Mouse (Mus musculus) Muller cell, postnatal 12 days (primary cell): ENCODE measurements around the gene Zfp367.

Source experiments
- DNase-seq: peaks from one replicate; pipeline ENCODE4 v3.0.0-alpha.2; 2015; ENCODE audit errors: inconsistent ontology term

Zfp367 gene

DNA sequence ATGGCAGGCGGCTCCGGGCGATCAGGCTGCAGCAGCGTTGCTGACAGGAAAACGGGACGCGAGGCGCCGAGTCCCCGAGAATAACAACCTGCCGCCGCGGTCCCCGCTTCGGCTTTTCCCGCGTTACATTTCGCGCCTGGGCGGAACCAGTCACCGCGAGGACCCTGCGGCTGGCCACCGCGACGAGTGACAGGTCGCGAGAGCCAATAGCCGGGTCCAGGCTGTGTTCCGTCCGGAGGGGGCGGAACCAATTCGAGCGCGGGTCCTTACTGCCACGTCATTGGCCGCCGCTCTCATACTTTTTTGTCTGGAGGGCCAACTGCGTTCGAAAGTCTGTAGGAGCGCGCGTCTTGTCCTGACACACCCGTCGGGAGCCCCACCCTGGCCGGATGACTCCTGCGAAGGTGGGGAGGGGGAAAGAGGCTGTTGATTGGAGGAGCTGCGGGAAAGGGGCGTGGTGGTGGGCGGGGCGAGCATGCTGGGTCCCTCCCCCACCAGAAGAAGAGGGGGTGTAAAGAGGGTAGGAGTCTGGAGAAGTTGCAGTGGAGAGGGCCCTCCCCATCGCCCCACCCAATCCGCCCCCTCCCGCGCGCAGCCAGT is at the start of gene Zfp367:
TSS of gene Zfp367 (minus strand) at position 120 of the 600 bp plus-strand sequence.
- DNase-seq, result peak; percentile 100

DNA sequence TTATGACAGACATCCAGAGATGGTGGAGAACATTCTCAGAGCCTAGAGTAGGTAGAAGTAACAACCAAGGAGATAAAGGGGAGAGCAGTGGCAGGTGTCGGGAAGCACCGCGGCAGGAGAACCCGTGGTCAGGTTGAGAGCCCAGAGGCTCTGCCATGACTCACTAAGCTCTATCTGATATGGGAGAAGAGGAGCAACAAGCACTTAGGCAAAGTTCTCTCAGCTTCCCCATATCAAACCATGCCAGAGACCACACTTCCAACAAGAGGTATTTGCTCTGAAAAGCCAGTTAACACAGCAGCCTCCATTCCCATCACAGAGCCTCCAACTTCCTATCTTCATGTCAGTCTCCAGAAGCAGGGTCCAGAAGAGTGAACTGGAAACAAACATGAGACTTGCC is 47.9 kb upstream of the Zfp367 start:
- no peak for DNase-seq

DNA sequence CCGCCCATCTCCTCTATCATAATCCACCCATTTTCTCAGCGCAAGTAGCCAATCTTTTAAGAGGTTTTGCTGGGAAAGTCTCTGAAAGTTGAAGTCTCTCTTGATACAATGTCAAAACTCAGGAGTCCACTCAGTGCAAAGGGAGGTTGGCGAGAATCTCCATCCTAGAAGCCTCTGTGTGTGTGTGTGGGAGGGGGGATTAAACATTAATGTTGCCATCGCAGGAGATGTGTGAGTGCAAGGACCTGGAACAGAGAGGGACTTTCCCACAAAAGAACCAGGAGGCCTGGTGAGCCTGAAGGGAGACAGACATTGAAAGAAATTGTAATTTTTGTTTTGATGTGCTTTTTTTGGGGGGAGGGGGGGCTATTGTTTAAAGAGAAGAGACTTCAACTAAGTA is 45.3 kb upstream of the Zfp367 start:
- no peak for DNase-seq

DNA sequence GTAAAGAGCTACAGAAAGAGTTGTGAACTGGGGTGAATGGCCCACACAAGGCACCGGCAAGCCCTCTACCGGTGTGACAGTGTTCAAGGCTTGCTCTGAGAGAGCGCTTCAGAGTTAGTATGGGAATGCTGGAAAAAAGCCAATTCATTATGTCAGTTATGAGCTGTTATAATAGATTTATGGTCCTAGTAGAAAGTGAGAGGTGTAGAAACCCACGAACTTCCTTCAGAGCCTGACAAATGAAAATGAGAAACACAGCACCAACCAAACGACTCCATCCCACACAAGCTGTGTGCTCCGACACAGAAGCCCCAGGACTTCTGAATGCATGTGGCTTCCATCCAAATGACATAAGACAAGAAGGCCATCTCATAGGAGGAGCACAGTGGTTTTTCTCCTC is 44.9 kb upstream of the Zfp367 start:
- no peak for DNase-seq

DNA sequence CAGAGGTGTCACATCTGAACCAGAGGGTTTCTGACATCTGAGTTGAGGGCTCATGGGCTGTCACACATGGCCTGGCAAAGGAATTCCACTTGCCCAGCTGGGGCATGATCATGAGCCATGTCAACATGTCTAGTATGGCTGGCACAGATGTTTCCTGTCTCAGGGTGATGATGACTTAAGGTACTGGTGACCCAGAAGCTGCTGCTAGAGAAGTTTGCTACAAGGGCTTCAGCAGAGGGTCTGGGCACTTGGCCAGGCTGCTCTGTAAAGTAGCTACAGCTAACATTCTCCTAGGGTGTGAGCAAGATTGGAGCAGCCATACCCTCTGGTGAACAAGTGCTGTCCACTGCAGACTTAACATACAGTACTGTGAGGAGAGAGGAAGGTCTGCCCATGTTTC is 34.1 kb upstream of the Zfp367 start:
- DNase-seq, result no peak

DNA sequence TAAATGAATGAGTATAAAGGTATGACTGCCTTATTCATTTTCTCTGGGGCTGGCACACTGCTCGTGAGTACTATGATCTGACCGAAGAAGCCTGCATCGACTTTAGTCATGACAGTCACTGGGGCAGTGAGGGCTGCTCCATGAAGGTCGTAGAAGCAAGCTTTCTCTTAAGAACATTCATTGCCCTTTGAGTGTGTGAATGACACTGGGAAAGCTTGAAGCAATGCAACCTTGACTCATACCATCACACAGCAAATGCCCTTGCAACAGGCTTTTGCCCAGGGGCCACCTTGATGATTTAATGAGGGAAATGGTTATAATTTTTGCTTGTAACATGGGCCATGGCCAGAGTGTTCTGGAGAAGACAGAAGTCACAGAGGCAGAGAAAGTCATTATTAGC is 33.5 kb upstream of the Zfp367 start:
- no peak for DNase-seq

DNA sequence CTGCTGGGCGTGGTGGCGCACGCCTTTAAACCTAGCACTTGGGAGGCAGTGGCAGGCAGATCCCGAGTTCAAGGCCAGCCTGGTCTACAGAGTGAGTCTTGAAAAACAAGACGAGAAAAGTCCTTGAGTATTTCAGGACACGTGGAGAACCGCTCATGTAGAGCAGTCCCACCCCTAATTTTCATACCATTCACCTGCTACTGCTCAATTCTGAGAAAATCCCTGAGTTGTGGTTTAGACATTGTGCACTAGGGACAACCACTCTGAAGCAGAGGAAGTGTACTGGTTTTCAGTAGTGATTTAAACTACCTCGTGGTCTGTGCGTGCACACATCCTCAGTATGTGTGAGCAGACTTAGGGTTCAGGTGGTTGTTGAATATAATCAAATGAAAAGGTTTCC is 32.6 kb upstream of the Zfp367 start:
- DNase-seq, result no peak

DNA sequence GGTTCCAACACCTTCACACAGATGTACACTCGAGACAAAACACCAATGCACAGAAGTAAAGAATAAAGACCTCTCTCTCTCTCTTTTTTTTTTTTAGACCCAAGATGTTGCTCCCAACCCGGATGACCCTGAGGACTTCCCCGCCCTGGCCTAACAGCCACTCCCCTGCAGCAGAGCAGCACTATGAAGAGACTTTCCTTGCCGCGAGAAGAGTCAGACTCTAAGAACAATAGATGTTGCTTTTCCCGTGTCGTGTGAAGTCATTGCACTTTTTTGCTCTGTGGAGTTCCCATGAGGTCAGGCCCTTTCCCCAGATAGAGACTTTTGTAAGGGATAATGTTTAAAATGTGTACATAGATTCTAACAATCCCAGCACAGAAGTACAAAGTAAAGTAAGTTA is 32.2 kb upstream of the Zfp367 start:
- DNase-seq, result no peak

DNA sequence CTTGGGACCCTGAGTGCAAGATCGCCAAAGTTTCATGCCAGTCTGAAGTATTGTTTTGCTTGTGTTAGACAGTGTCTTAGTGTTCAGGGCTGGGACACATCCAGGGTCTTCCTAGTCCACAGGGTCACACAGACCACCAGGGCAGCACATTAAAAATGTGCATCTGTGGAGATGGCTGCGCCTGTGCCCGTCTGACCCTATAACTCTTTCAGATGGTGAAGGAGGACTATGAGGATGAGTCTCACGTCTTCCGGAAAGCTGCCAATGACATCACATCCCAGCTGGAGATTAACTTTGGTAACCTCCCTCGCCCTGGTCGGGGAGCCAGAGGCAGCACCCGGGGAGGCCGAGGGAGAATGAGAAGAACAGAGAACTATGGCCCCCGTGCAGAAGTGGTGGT is 31.4 kb upstream of the Zfp367 start:
- no peak for DNase-seq

DNA sequence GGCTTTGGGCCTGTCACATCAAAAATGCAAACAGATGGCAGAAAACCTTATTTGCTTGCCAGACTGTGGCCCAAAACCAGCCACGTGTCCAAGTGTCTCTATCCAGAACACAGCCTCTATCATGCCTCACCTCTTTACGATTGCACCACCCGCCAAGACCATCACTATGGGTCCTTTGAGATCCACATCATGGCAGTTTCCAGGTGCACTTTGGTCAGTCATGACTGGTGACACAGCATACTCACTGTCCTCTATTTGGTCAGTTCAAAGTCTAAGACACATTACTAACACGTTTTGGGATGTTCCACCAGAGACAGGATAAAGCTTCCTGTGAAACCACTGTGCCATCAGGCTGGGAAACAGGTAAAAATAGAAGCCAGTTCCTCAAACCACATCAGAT is 30.6 kb upstream of the Zfp367 start:
- DNase-seq, result no peak

DNA sequence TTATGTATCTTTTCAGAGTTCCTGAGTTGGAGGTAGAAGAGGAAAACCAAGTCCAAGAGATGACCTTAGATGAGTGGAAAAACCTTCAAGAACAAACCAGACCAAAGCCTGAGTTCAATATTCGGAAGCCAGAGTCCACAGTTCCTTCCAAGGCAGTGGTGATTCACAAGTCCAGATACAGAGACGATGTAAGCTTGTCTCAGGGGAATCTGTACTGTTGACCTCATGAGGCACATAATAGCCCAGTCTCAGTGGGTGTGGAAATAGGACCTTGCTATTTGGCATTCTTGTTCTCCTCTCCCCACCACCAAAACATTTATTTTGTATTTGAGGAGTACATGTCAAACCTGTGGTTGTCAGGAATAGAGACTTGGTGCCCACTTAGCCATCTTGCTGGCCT is 29.1 kb upstream of the Zfp367 start:
- DNase-seq, result no peak

DNA sequence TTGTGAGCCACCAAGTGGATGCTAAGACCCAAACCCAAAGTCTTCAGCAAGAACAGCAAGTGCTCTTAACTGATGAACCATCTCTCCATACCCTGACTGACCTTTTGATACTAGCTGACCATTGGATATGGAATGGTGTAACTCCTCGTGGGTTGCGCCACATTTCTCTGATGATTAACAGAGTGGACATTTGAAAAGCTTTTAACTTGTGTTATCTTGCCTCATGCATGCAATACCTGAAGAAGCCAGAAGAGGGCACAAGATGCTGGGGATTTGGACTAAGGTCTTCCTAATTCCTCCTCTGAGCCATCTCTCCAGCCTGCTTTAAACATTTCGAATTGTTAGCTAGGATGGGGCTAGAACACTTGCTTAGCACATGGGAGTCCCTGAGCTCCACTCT is 27.9 kb upstream of the Zfp367 start:
- DNase-seq, result peak; percentile 49

DNA sequence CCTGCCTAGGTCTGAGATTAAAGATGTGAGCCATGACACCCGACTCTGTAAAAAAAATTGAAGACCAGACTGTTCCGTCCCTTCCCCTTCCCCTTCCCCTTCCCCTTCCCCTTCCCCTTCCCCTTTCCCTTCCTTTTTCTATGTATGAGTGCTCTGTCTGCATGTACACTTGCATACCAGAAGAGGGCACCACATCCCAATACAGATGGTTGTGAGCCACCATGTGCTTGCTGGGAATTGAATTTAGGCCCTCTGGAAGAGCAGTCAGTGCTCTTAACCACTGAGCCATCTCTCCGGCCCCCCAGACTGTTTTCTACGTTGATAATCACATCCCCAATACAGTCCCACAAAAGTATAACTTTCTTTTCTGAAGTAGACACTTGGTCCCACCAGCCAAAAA is 27.3 kb upstream of the Zfp367 start:
- no peak for DNase-seq

DNA sequence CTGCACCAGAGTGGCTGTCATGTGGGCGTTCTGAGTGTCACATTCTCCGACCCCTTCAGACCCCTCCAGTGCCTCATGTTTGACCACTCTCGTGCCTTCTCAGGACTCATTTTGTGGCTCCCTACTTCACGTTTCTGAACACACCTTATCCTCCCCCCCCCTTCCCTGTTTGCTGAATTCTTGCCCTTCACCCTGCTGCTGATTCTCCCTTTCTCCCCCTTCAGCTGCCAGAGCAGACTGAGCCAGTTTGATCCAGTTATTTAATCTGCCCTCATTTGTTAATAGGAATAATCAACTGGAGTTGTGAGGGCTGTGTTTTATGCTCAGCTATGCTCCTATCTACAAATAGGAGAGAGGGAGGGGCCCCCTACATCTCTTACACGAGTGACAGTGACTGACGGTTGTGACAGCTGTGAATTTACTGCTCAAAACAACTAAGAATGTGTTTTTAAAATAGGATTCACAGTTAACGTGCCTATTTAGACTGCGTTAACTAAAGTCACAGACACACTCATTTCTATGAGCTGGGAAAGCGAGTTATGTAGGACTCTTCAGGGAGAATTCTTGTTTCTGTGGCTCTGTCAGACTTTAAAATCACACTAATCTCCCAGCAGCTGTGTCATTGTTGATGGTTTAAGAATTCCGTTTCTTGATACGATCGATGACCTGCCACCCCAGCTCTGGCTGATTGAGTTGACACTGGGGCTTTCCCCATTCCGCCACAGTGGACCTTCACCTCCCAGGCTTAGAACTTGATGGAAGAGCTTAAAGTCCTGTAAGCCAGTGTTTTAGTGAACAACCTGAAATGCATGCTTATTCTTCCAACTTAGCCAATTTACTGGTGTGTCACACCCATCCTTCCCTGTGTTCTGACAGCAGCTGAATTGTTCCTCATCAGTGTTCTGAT is 26.0 kb upstream of the Zfp367 start:
- DNase-seq, result no peak

DNA sequence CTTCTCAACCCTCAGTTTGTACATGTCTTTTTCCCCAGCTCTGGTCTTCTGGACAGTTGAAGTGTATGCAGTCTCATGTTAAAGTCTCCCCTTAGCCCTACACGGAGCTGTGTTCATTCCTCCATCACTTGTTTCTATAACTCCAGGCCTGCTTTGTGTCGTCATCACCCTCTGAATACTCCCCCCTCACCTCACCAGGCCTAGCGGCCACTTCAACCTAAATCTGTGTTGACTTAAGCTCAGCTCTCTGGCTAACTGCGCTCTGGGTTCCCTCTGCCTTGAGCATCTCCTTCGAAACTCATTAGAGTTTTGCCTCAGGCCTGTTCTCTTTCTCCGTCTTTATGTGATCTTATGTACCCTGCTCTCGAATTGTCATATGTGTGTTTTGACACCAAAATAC is 25.0 kb upstream of the Zfp367 start:
- DNase-seq, result no peak

DNA sequence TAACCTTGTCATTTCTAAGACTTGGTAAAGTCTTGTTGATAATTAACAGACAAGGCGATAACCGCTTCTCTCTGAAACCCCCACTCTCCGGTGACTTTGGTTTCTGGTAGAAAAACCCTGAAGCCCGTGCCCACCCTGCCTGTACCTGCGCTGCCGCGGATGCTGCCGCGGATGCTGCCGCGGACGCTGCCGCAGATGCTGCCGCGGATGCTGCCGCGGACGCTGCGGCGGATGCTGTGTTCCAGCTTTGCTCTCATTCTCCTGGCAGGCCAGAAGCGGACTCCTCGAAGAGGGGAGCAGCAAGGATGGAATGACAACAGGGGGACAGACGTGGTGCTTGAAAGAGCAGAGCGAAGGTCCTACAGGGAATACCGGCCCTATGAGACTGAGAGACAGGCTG is 16.7 kb upstream of the Zfp367 start:
- no peak for DNase-seq

DNA sequence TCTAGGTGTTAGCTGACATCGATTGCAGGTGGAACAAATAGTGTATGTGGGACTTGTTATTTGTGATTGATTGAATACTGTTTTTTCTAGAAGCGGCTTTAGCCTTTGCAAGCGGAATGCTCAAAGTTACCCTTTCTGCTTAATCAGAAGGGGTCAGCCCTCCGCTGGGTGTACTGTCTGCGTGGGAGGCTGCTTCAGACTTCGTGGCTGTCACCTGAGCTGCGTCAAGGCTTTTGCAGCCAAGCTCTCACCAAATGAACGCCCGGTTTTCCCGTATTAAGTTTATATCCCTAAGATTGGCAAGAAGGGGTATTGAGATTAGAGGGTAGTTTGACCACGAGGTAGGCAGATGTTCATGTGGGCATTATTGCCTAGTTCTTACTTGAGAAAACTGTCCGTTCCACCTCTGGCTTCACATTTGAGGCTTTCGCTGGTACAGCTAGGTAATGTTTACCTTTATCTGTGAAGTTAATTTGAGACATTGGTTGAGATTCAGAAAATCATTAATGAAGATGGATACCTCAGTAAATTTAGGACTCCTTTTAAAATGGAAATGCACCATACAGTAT is 10.2 kb upstream of the Zfp367 start:
- no peak for DNase-seq

DNA sequence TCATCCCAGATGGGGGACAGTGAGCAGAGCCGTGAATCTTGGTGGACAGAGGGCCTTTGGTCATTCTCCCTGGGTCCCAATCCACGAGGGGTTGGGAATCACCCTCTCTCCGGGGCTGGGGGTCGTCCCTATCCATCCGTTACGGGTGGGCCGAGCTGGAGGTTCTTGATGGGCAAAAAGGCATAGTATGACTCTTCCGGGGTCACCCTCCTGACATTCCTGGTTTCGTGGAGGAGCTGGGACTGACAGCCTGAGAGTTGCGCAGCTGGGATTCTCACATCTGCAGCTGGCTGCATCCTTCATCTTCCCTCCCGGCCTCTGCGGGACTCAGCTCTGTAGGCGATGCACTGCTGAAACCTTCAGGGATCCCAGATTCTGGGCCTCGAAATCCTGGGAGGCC is 9.6 kb upstream of the Zfp367 start:
- no peak for DNase-seq

DNA sequence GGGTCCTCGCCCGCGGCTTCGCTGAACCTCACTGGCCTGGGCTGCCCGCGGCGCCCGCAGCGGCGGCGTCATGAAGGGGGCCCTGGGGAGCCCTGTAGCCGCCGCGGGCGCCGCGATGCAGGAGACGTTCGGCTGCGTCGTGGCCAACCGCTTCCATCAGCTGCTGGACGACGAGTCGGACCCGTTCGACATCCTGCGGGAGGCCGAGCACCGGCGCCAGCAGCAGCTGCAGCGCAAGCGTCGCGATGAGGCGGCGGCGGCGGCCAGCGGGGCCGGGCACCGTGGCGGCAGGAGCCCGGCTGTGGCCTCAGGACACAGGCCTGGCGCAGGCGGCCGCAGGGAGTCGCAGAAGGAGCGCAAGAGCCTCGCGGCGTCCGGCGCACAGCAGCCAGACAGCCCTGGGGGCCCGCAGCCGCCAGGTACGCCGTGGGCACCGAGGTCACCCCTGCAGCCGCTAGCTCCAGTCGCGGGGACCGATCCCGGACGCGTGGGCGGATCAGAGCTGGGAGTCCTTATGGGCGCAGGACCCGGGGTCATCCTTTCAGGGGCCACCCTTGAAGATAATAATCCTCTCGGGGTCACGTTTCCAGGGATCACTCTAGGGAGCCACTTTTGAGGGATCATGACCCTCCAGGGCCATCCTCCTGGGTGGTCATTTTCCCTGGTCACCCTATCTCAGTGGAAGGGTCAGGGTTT is 9.1 kb upstream of the Zfp367 start:
- DNase-seq, result no peak

DNA sequence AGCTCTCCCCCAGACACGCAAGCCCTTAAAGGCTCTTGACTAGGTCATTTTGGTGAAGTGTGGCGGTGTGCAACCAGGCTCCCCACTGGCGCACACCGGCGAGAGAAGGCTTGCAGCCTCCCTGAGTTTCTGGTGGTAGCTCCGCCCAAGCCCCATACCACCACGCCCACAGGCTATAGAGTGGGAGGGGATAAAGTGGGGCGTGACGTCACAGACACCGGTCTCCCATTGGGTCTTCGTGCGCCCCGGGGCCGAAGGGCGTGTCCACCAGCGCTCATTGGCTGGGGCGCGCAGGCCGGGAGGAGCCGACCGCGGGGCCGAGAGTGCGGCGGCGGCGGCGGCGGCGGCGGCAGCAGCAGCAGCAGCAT is 8.5 kb upstream of the Zfp367 start, which contains the start of gene Habp4:
TSS of gene Habp4 (plus strand) at position 277 of the 368 bp plus-strand sequence.
- DNase-seq, result peak; percentile 99

DNA sequence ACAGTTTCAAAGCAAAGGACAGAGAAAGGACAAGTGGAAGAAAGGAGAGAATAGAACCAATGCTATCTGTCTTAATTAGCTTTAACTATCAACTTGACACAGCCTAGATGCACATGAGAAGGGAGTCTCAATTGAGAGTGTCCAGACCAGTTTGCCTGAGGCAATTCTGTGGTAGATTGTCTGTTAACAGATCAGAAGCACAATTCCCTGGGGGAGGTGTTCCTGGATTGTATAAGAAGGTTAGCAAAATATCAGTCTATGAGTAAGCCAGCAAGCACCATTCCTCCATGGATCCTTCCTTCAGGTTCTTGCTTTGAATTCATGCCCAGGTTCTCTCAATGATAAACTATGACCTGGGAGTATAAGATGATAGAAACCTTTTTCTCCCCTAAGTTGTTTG is 4.0 kb upstream of the Zfp367 start:
- no peak for DNase-seq

DNA sequence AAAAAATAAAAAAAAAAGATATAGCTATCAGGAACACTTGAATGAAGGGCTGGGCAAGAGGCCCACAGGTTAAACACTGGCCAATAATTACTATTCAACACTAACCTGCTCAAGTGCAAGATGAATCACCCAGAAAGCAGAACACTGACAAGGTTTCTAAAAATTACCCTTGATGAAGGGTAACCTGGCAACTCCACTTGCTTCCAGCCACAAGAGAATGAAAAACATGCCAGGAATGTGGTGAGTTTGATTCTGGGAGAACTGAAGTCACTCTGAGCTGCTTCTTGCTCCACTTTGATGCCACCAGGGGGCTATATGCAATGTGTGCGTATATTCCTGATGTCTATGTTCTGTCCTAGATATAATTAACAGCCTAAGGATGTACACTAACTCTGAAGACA is 2.2 kb upstream of the Zfp367 start:
- DNase-seq, result peak; percentile 87

DNA sequence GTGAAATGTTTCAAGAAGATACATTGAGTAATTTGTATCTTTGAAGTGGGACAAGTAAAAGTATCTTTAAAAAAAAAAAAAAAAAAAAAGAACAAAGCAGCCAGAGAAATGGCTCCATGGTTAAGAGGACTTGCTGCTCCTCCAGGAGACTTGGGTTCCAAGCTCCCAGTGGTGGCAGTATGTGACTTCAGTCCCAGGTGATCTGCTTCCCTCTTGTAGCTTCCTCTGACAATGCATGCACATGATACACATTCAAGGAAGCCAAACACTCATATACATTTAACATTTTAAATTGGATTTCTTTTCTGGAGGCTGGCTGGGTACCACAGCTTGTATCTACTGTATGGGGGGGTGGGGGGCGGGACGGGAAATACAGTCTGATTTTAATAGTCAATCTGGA is 1.6 kb upstream of the Zfp367 start:
- no peak for DNase-seq
